Mouse (Mus musculus) liver, embryonic 16.5 days (tissue): ENCODE measurements around the gene Cdv3. TPM values are rescaled to one million over a fixed set of nuclear protein-coding genes. Genes with fewer than 3 reads are reported as not detected.

Source experiments
- ATAC-seq: fragments of 200-750 bp; cut with Nextera tagmentation; 2 replicates; pipeline ENCODE4 v1.8.0; 2017; ENCODE audit warnings: low read depth, mild to moderate bottlenecking, moderate number of reproducible peaks, moderate library complexity
- H3K27ac ChIP-seq: fragments of 300-500 bp; sonication (generic); 2 replicates; pipeline ENCODE4 v1.5.1; 2014; ENCODE audit warnings: mild to moderate bottlenecking, low read length
- H3K27me3 ChIP-seq: fragments of 300-500 bp; sonication (generic); 2 replicates; pipeline ENCODE4 v1.6.1; 2014; ENCODE audit warnings: low read depth, low read length, mixed read lengths; ENCODE audit not compliant: control insufficient read depth, insufficient read depth
- H3K36me3 ChIP-seq: fragments of 300-500 bp; sonication (generic); 2 replicates; pipeline ENCODE4 v1.6.1; 2014; ENCODE audit warnings: mild to moderate bottlenecking; ENCODE audit not compliant: control insufficient read depth, insufficient read depth
- H3K4me1 ChIP-seq: fragments of 300-500 bp; sonication (generic); 2 replicates; pipeline ENCODE4 v1.6.1; 2014; ENCODE audit warnings: low read depth, low read length, mixed read lengths; ENCODE audit not compliant: control insufficient read depth
- H3K4me2 ChIP-seq: fragments of 300-500 bp; sonication (generic); 2 replicates; pipeline ENCODE4 v1.6.1; 2014; ENCODE audit warnings: low read depth, low read length, mixed read lengths
- H3K4me3 ChIP-seq: fragments of 300-500 bp; sonication (generic); 2 replicates; pipeline ENCODE4 v1.5.1; 2014; ENCODE audit warnings: low read depth, mild to moderate bottlenecking, low read length
- H3K9ac ChIP-seq: fragments of 300-500 bp; sonication (generic); 2 replicates; pipeline ENCODE4 v1.6.1; 2014; ENCODE audit warnings: low read depth, low read length
- H3K9me3 ChIP-seq: fragments of 300-500 bp; sonication (generic); replicated peaks from 2 replicates; pipeline ENCODE4 v1.6.1; 2016; ENCODE audit warnings: low read length; ENCODE audit not compliant: control insufficient read depth
- WGBS: fragments of 180-500 bp; shearing (Covaris S2); extraction: QIAGEN DNeasy Blood & Tissue Kit; methylation state at CpG from one replicate; pipeline ENCODE4 v1.1.7; 2014; ENCODE audit not compliant: insufficient replicate concordance; 5-methylcytosine and 5-hydroxymethylcytosine counted together
- polyA plus RNA-seq: library from polyadenylated mRNA; unstranded; fragments of >200 nt; fragmentation: Nextera tagmentation; extraction: Ambion mirVana; gene quantifications from 2 replicates; pipeline ENCODE4 v1.2.1, GENCODE M21; 2015

The Cdv3 gene
- polyA plus RNA-seq = 41.2 and 41.8 TPM in 2 replicates

DNA sequence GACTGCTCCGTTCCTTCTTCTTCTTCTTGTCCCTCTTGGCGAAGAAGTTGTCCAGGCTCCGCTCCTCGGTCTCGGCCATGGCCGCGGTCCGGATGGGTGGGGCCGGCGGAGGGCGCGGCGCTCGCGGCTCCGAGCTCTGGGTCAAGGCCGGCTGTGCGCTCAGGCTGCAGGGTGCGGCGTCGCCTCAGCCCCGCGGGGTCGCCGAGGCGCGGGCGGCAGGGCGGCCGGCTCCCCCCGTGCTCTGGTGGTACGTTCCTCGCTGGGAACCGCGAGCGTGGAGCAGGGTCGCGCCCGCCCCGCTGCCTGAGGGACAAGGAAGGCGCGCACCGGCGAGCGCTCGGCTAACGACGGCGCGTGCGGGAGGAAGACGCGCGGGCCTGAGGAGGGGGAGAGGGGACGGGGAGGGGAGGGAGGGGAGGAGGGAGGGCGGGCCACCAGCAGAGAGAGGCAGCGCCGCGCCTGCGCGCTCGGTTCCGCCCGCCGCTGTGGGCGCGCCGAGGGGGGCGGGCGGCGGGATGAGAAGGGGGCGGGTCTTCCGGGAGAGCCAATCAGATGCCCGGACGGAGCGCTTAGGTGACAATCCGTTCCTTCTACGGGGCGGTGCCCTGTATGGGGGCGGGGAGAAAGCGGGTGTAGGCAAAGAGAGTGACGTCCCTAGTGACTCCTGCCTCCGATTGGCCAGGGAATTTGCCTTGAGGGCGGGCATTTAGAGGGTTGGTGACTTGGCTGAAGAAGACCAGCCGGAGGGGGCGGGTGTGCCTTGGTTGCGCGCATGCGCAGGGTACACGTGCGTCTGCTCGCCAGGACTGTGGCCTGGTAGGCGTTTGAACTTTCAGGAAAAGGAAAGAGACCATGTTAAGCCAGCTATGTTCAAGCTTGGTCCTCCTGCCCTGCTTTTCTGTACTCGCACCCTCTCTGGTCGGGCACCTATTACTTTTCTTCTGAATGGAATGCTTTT is at the start of gene Cdv3:
TSS of gene Cdv3 (minus strand) at position 551 of the 958 bp plus-strand sequence.
- Histone ChIP-seq H3K27ac (peak within 1 kb of the TSS; percentile 97), H3K4me2 (peak within 1 kb of the TSS; percentile 98), H3K27me3 (no peaks in the 10 kb centered on the region), H3K4me3 (peak within 1 kb of the TSS; percentile 77), H3K36me3 (peaks cover 3% of the 10 kb centered on the region), H3K9ac (peak within 1 kb of the TSS; percentile 95), H3K4me1 (peaks cover 27% of the 10 kb centered on the region), H3K9me3 (no peaks in the 10 kb centered on the region)
- under 1% methylated on average over 80 of the region's 95 CpGs for WGBS
- peak; percentile 95 for ATAC-seq

DNA sequence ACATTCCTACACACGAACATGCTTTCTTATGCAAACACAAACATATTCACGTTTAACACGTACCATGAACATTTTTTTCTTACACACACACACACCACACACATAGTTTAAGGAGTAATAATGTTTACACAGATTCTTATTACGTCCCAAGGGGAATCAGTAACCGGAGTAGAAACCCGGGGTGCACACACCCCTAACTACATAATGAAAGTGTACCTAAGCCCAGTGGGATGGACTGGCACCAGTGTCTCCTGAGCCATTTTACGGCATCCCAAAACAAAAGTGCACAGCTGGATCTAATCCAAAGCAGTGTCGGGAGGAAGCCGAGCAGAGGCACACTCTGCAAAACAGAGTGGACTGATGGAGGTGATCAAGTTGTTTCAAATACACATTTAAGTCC is 47.8 kb upstream of the Cdv3 start:
- 65% methylated on average over 9 of the region's 9 CpGs for WGBS
- no peaks in the 10 kb centered on the region for H3K36me3 ChIP-seq
- no peak overlapping the region for H3K27ac ChIP-seq
- no peaks in the 10 kb centered on the region for H3K9me3 ChIP-seq
- H3K27me3 ChIP-seq = no peaks in the 10 kb centered on the region
- no peak for ATAC-seq
- H3K9ac ChIP-seq = no peak overlapping the region
- H3K4me3 ChIP-seq = no peak overlapping the region
- no peaks in the 10 kb centered on the region for H3K4me1 ChIP-seq
- no peak overlapping the region for H3K4me2 ChIP-seq

DNA sequence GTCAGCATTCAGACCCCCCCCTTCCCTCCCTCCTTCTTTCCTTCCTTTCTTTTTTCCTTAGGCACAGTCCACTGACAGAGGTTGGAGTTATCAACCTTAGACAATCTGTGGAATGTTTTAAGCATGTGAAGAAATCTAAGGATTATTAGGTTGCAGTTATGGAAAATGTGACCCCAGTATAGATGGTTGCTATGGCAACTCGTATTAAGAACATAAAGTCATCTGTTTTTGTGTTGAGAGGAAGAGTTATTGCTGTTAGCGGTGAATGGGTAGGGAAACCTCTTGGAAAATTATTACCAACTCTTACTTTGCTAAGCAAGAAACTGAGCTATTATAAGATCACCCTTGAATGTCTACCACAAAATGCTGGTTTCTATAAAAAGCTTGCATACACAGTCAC is 43.5 kb upstream of the Cdv3 start:
- Histone ChIP-seq H3K4me3 (no peak overlapping the region), H3K27me3 (no peaks in the 10 kb centered on the region), H3K4me2 (no peak overlapping the region), H3K4me1 (no peaks in the 10 kb centered on the region), H3K9ac (no peak overlapping the region), H3K27ac (no peak overlapping the region), H3K9me3 (no peaks in the 10 kb centered on the region), H3K36me3 (no peaks in the 10 kb centered on the region)
- 60% methylated on average over 2 of the region's 2 CpGs for WGBS
- no peak for ATAC-seq

DNA sequence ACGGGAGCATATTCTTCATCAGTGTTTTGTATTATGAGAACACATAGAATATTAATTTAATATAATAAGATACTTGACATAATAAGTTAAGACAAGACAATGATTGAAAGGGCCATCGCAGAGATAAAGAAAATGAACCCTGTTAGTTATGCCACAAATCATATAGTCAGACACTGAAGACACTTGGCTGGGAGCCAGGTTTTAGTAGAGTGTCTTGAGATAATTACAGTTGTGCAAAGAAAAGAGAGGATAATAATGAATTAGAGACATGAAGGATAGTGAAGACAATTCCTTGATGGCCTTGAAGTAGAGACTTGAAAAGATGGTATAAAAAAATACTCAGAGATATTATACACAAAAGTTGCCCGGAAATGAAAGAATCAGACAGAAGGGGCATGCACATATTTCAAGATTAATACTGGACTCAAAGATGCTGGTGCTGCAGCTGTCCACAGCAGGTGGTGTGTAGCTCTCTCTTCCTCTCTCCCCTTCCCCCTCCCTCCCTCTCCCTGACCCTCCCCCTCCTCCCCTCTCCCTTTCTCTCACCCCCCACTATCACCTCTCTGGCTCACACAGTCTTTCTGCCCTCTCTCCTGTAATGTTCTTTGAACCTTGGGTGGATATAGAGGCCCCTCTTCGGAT is 42.6 kb upstream of the Cdv3 start:
- H3K36me3 ChIP-seq = no peaks in the 10 kb centered on the region
- ATAC-seq = no peak
- no peaks in the 10 kb centered on the region for H3K27me3 ChIP-seq
- H3K4me2 ChIP-seq = no peak overlapping the region
- H3K4me3 ChIP-seq = no peak overlapping the region
- H3K9ac ChIP-seq = no peak overlapping the region
- WGBS = 48% methylated on average over 4 of the region's 4 CpGs
- no peaks in the 10 kb centered on the region for H3K9me3 ChIP-seq
- no peaks in the 10 kb centered on the region for H3K4me1 ChIP-seq
- H3K27ac ChIP-seq = no peak overlapping the region

DNA sequence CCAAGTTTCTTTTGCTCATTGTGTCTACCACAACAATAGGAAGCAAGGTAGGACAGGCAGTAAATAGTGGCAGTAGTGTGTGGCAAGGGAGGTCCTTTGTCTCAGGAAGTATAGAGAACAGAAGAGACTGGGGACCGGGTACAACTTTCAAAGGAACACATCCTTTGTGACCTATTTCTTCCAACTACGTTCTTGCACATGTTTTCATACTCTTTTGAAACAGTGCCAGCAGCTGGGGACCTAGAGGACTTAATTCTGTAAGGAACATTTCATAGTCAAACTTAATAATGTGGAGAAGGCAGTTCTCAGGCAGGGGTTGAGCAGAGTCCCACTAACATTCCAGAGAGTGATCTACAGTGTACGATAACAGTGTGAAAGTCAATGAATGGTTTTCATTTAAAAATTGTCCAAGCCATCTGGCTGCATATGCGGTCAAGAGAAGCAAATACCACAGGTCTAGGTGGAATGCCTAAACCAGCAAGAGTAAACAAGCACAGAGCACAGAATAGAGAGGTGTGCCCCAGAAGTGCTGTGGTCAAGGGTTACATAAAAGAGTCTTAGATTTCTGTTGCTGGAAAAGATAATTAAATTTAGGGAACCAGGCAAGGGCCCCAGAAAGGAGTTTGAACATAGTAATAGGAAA is 37.8 kb upstream of the Cdv3 start:
- no peak overlapping the region for H3K9ac ChIP-seq
- no peaks in the 10 kb centered on the region for H3K27me3 ChIP-seq
- no peak overlapping the region for H3K4me2 ChIP-seq
- ATAC-seq = no peak
- H3K36me3 ChIP-seq = no peaks in the 10 kb centered on the region
- no peaks in the 10 kb centered on the region for H3K4me1 ChIP-seq
- no peak overlapping the region for H3K27ac ChIP-seq
- H3K4me3 ChIP-seq = no peak overlapping the region
- peaks cover 2% of the 10 kb centered on the region; the same call in 1 of the 2 replicates for H3K9me3 ChIP-seq
- WGBS = 50% methylated on average over 4 of the region's 4 CpGs

DNA sequence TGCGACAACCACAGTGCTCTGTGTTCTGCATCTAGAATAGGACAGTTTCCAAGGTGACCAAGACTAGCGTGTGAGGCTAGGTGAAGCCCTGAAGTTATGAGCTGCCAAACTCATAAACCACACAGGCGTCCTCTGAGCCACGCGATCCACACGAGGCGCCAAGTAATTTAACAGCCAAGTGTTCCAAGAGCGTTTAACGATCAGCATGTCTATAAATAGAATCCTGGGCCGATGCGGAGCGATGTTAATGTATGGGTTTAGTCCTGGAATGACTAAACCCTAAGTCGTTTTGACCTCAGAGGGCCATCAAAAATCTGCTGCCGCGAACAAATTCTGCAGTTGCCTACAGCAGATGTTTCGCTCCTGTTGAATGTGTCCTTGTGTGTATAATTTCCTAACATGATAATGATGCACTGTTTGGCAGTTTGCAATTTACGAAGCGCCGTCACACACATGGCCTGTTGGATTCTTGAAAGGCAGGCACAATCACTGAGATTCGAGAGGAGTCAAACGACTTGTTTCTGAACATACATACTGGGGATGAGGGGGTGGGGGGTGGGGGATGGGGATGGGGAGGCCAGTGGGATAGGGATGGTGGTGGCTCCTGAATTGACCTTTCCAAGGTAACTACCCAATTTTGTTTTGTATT is 33.0 kb upstream of the Cdv3 start:
- Histone ChIP-seq H3K4me3 (no peak overlapping the region), H3K27ac (no peak overlapping the region), H3K4me2 (no peak overlapping the region), H3K27me3 (no peaks in the 10 kb centered on the region), H3K9ac (no peak overlapping the region), H3K36me3 (no peaks in the 10 kb centered on the region), H3K4me1 (no peaks in the 10 kb centered on the region), H3K9me3 (peaks cover 2% of the 10 kb centered on the region; the same call in 1 of the 2 replicates)
- 78% methylated on average over 21 of the region's 21 CpGs for WGBS
- no peak for ATAC-seq

DNA sequence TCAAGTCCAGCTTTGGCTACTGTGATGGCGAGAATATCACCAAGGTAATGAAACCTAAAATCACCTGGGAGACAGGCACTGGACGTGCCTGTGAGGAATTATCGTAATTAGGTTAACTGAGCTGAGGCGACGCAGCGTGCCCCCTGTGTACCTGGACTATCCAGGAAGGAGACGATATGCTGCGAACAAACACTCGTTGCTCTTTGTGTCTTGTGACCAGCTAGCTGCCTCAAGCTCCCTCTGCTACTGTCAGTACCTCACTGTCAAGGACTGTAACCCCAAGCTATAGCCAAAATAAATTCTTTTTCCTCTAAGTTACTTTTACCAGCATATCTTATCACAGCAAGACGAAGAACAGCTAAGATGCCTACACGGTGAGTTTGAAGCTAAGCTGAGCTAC is 27.6 kb upstream of the Cdv3 start:
- no peak overlapping the region for H3K4me3 ChIP-seq
- no peak overlapping the region for H3K4me2 ChIP-seq
- no peaks in the 10 kb centered on the region for H3K4me1 ChIP-seq
- no peaks in the 10 kb centered on the region for H3K27me3 ChIP-seq
- H3K36me3 ChIP-seq = no peaks in the 10 kb centered on the region
- no peak overlapping the region for H3K27ac ChIP-seq
- 77% methylated on average over 11 of the region's 11 CpGs for WGBS
- no peak for ATAC-seq
- H3K9me3 ChIP-seq = no peaks in the 10 kb centered on the region
- no peak overlapping the region for H3K9ac ChIP-seq

DNA sequence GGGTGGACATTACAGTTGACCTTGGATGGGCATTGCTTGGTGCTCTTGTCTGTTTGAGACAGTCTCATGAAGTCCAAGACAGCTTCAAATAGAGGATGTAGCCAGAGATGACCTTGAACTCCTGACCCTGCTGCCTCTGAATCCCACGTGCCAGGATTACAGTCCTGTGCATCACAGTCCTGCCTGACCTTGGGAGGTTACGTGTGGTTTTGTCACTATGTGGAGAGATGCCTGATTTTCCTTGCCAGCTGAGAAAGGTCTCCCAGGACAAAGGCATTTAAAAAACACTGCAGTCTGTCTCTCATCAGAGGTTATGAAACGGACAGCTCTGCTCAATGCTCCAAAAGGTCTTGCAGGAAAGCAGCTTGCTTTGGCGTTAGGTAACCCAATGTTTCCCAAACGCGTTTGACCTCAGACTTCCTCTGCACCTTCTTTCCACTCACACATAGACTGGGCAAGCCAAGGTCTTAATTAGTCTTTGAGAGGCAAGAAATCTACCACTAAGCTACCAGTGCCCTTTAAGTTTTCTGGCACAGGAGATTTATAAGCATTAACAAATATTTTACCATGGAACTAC is 26.2 kb upstream of the Cdv3 start:
- no peaks in the 10 kb centered on the region for H3K36me3 ChIP-seq
- ATAC-seq = no peak
- H3K4me3 ChIP-seq = no peak overlapping the region
- H3K27ac ChIP-seq = no peak overlapping the region
- H3K4me2 ChIP-seq = no peak overlapping the region
- H3K9me3 ChIP-seq = no peaks in the 10 kb centered on the region
- H3K9ac ChIP-seq = no peak overlapping the region
- 56% methylated on average over 6 of the region's 6 CpGs for WGBS
- H3K27me3 ChIP-seq = no peaks in the 10 kb centered on the region
- H3K4me1 ChIP-seq = no peaks in the 10 kb centered on the region
